In the genomic region with DNA sequence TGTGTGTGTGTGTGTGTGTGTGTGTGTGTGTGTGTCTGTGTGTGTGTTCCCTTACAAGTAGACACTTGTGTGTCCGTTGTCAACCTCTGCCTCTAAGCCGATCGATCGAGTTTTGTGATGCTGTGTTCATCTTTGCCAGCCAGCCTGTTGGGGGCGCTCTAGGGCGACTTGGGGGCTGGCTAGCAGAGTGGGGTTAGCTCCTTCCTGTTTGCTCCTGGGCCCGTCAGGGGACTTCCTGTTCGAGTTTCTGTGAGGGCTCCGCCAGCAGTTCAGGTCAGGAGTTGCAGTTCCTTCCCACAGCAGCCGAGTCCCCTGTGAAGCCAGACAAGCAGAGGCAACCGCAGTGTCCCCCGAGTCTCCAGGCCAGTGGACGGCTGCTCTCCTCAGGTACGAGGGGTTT, we compare ENCODE assay signal across 11 mouse cellular contexts. TPM values are rescaled to one million over a fixed set of nuclear protein-coding genes. Genes with fewer than 3 reads are reported as not detected.
DNase-seq lines count a peak whose midpoint lies in the region; ATAC-seq and TF ChIP-seq lines count a peak whose summit lies in the region.
"Had no signal": no experiment of that assay in that cellular context is flagged by ENCODE, and none has a peak within 500 bp of the region (broad histone marks: within the 10 kb centered on the region; RNA-seq: fewer than 3 reads in every experiment).

No protein-coding gene starts in this region.

- ATAC-seq in forebrain, postnatal 0 days = 0 out of 2 replicates have a peak, but pooled peaks have one; percentile 40
- ATAC-seq in forebrain, embryonic 14.5 days = no peak
- ATAC-seq in midbrain, postnatal 0 days (ENCODE audit: low FRiP score) = no peak
- ATAC-seq in midbrain, embryonic 15.5 days (replicated peaks) = no peak
- ATAC-seq in liver, embryonic 11.5 days (replicated peaks; ENCODE audit: low FRiP score) = no peak; the same call in 1 of the 2 replicates
- no peak for ATAC-seq in cerebellum, adult (ENCODE audit: insufficient number of reproducible peaks, low FRiP score, low TSS enrichment)
- ATAC-seq in activated CD4-positive, CD25-positive, alpha-beta regulatory T cell, adult 4 months = no peak

- TF ChIP-seq CTCF in forebrain, postnatal 0 days (IDR thresholded peaks at IDR 0.05; ENCODE audit: low read depth) = peak; percentile 39
- peak; percentile 40; the same call in 1 of the 2 replicates for TF ChIP-seq CTCF in midbrain, postnatal 0 days (IDR thresholded peaks at IDR 0.05)

- no peaks in the 10 kb centered on the region for H3K27me3 ChIP-seq in forebrain, postnatal 0 days (ENCODE audit: insufficient read depth, low read length)
- H3K27me3 ChIP-seq in forebrain, embryonic 14.5 days (replicated peaks; ENCODE audit: control insufficient read depth, insufficient read depth, low read length) = no peaks in the 10 kb centered on the region
- H3K27me3 ChIP-seq in midbrain, postnatal 0 days (ENCODE audit: insufficient read depth, low read length) = no peaks in the 10 kb centered on the region
- H3K27me3 ChIP-seq in midbrain, embryonic 15.5 days (replicated peaks) = no peaks in the 10 kb centered on the region
- H3K27me3 ChIP-seq in liver, embryonic 11.5 days (replicated peaks; ENCODE audit: control insufficient read depth, insufficient read depth, low read length) = no peaks in the 10 kb centered on the region
- H3K27me3 ChIP-seq: heart, embryonic 13.5 days; limb, embryonic 15.5 days had no signal

- 83% methylated on average over 14 of the region's 14 CpGs for whole genome bisulfite sequencing in forebrain, postnatal 0 days
- 82% methylated on average over 14 of the region's 14 CpGs for WGBS in forebrain, embryonic 14.5 days
- 80% methylated on average over 14 of the region's 14 CpGs for WGBS in midbrain, postnatal 0 days
- WGBS in midbrain, embryonic 15.5 days = 80% methylated on average over 14 of the region's 14 CpGs
- 77% methylated on average over 14 of the region's 14 CpGs for WGBS in liver, embryonic 11.5 days

- no peak for DNase-seq in forebrain, postnatal 0 days
- no peak for DNase-seq in forebrain, embryonic 14.5 days (ENCODE audit: low spot score)
- peak; percentile 31 for DNase-seq in midbrain, postnatal 0 days (ENCODE audit: low spot score)
- DNase-seq in liver, embryonic 11.5 days (ENCODE audit: low spot score) = peak; percentile 39
- peak; percentile 48 for DNase-seq in thymus, postnatal 14 days
- DNase-seq: cerebellum, postnatal 10 days had no signal

- peaks cover 47% of the 10 kb centered on the region for H3K36me3 ChIP-seq in forebrain, postnatal 0 days (ENCODE audit: insufficient read depth)
- H3K36me3 ChIP-seq in forebrain, embryonic 14.5 days (ENCODE audit: control insufficient read depth, insufficient read depth, low read length) = peaks cover 37% of the 10 kb centered on the region
- peaks cover 24% of the 10 kb centered on the region for H3K36me3 ChIP-seq in midbrain, postnatal 0 days (ENCODE audit: insufficient read depth, low read length)
- peaks cover 31% of the 10 kb centered on the region for H3K36me3 ChIP-seq in midbrain, embryonic 15.5 days (replicated peaks)
- H3K36me3 ChIP-seq in liver, embryonic 11.5 days (ENCODE audit: control insufficient read depth, insufficient read depth, low read length) = peaks cover 29% of the 10 kb centered on the region

- H3K9me3 ChIP-seq in forebrain, postnatal 0 days (ENCODE audit: low read length) = no peaks in the 10 kb centered on the region
- no peaks in the 10 kb centered on the region for H3K9me3 ChIP-seq in forebrain, embryonic 14.5 days (replicated peaks; ENCODE audit: control insufficient read depth, low read length)
- H3K9me3 ChIP-seq in midbrain, postnatal 0 days (ENCODE audit: low read length) = no peaks in the 10 kb centered on the region
- H3K9me3 ChIP-seq in midbrain, embryonic 15.5 days = no peaks in the 10 kb centered on the region
- H3K9me3 ChIP-seq in liver, embryonic 11.5 days (ENCODE audit: control insufficient read depth, low read length) = no peaks in the 10 kb centered on the region
- H3K9me3 ChIP-seq: heart, embryonic 13.5 days; limb, embryonic 15.5 days had no signal

- H3K4me1 ChIP-seq in forebrain, postnatal 0 days (ENCODE audit: insufficient read depth) = no peaks in the 10 kb centered on the region
- no peaks in the 10 kb centered on the region for H3K4me1 ChIP-seq in forebrain, embryonic 14.5 days (ENCODE audit: control insufficient read depth, insufficient read depth, low read length)
- H3K4me1 ChIP-seq in midbrain, postnatal 0 days (ENCODE audit: insufficient read depth, low read length) = no peaks in the 10 kb centered on the region
- H3K4me1 ChIP-seq in midbrain, embryonic 15.5 days = no peaks in the 10 kb centered on the region
- no peaks in the 10 kb centered on the region for H3K4me1 ChIP-seq in liver, embryonic 11.5 days (replicated peaks; ENCODE audit: control insufficient read depth, insufficient read depth, low read length)
- H3K4me1 ChIP-seq: limb, embryonic 15.5 days had no signal

- no peak overlapping the region for H3K4me2 ChIP-seq in forebrain, postnatal 0 days (ENCODE audit: low read depth)
- H3K4me2 ChIP-seq in forebrain, embryonic 14.5 days (ENCODE audit: low read length) = no peak overlapping the region
- H3K4me2 ChIP-seq in midbrain, postnatal 0 days (ENCODE audit: low read depth, low read length, poor library complexity, severe bottlenecking) = no peak overlapping the region
- no peak overlapping the region for H3K4me2 ChIP-seq in midbrain, embryonic 15.5 days
- no peak overlapping the region for H3K4me2 ChIP-seq in liver, embryonic 11.5 days
- H3K4me2 ChIP-seq: heart, embryonic 13.5 days; limb, embryonic 15.5 days had no signal

- no peak overlapping the region for H3K4me3 ChIP-seq in forebrain, postnatal 0 days (ENCODE audit: low read depth, low read length)
- H3K4me3 ChIP-seq in forebrain, embryonic 14.5 days (ENCODE audit: low read depth, low read length) = no peak overlapping the region
- H3K4me3 ChIP-seq in midbrain, postnatal 0 days (ENCODE audit: low read depth, low read length) = no peak overlapping the region
- H3K4me3 ChIP-seq in midbrain, embryonic 15.5 days = no peak overlapping the region
- no peak overlapping the region for H3K4me3 ChIP-seq in liver, embryonic 11.5 days (ENCODE audit: low read depth, low read length)
- H3K4me3 ChIP-seq: heart, embryonic 13.5 days; limb, embryonic 15.5 days had no signal

- H3K27ac ChIP-seq in forebrain, postnatal 0 days (ENCODE audit: low read depth, low read length) = no peak overlapping the region
- no peak overlapping the region for H3K27ac ChIP-seq in forebrain, embryonic 14.5 days (ENCODE audit: low read depth, low read length)
- no peak overlapping the region for H3K27ac ChIP-seq in midbrain, postnatal 0 days (ENCODE audit: low read depth, low read length)
- no peak overlapping the region for H3K27ac ChIP-seq in midbrain, embryonic 15.5 days
- H3K27ac ChIP-seq in liver, embryonic 11.5 days (ENCODE audit: low read depth, low read length) = no peak overlapping the region
- H3K27ac ChIP-seq: heart, embryonic 13.5 days; limb, embryonic 15.5 days had no signal

- H3K9ac ChIP-seq in forebrain, postnatal 0 days = no peak overlapping the region
- no peak overlapping the region for H3K9ac ChIP-seq in forebrain, embryonic 14.5 days (ENCODE audit: low read length)
- no peak overlapping the region for H3K9ac ChIP-seq in midbrain, postnatal 0 days (replicated peaks; ENCODE audit: low read length, poor library complexity, severe bottlenecking)
- H3K9ac ChIP-seq in midbrain, embryonic 15.5 days = no peak overlapping the region
- no peak overlapping the region for H3K9ac ChIP-seq in liver, embryonic 11.5 days (ENCODE audit: low read depth, low read length)
- H3K9ac ChIP-seq: heart, embryonic 13.5 days; limb, embryonic 15.5 days had no signal

RNA-seq across cellular contexts. Expression of gene Leo1, which starts 27.0 kb away (rescaled TPM):
- 33.4 and 37.3 TPM in 2 replicates for total RNA-seq in forebrain, postnatal 0 days (2014; rRNA removed)
- 31.4 and 39.8 TPM in 2 replicates for polyA plus RNA-seq in forebrain, postnatal 0 days (2015; fragmentation: Nextera tagmentation; extraction: Ambion mirVana)
- polyA plus RNA-seq in forebrain, embryonic 14.5 days (2014; fragmentation: Nextera tagmentation; extraction: Ambion mirVana) = 34.1 and 39.7 TPM in 2 replicates
- 27.7 and 27.8 TPM in 2 replicates for total RNA-seq in midbrain, postnatal 0 days (2014; rRNA removed)
- 43.0 and 45.0 TPM in 2 replicates for polyA plus RNA-seq in midbrain, postnatal 0 days (2015; fragmentation: Nextera tagmentation; extraction: Ambion mirVana)
- 45.9 and 46.4 TPM in 2 replicates for polyA plus RNA-seq in midbrain, embryonic 15.5 days (2015; fragmentation: Nextera tagmentation; extraction: Ambion mirVana)
- 39.0 and 39.4 TPM in 2 replicates for polyA plus RNA-seq in liver, embryonic 11.5 days (2014; fragmentation: Nextera tagmentation; extraction: Ambion mirVana)
- 10 to 100 TPM; 33.4 to 43.1 TPM for polyA plus RNA-seq in activated CD4-positive, CD25-positive, alpha-beta regulatory T cell, adult 4 months (2017; shearing (Covaris generic))

RNA-seq across cellular contexts. Expression of gene Mapk6, which starts 58.5 kb away (rescaled TPM):
- total RNA-seq in forebrain, postnatal 0 days (2014; rRNA removed) = 121 and 157 TPM in 2 replicates
- 69.5 and 94.2 TPM in 2 replicates for polyA plus RNA-seq in forebrain, postnatal 0 days (2015; fragmentation: Nextera tagmentation; extraction: Ambion mirVana)
- 140 and 141 TPM in 2 replicates for polyA plus RNA-seq in forebrain, embryonic 14.5 days (2014; fragmentation: Nextera tagmentation; extraction: Ambion mirVana)
- 164 and 181 TPM in 2 replicates for total RNA-seq in midbrain, postnatal 0 days (2014; rRNA removed)
- polyA plus RNA-seq in midbrain, postnatal 0 days (2015; fragmentation: Nextera tagmentation; extraction: Ambion mirVana) = 103 and 109 TPM in 2 replicates
- polyA plus RNA-seq in midbrain, embryonic 15.5 days (2015; fragmentation: Nextera tagmentation; extraction: Ambion mirVana) = 155 and 169 TPM in 2 replicates
- 61.0 and 64.4 TPM in 2 replicates for polyA plus RNA-seq in liver, embryonic 11.5 days (2014; fragmentation: Nextera tagmentation; extraction: Ambion mirVana)
- 10 to 100 TPM; 43.5 to 51.0 TPM for polyA plus RNA-seq in activated CD4-positive, CD25-positive, alpha-beta regulatory T cell, adult 4 months (2017; shearing (Covaris generic))

Comparison
In these comparisons a context has a peak if more than half of its experiments do, and no peak if none do; other contexts are left out.
1. DNase-seq: peak in midbrain, postnatal 0 days (single experiment), liver, embryonic 11.5 days (single experiment) and thymus, postnatal 14 days (single experiment); none in forebrain, postnatal 0 days (single experiment) and forebrain, embryonic 14.5 days (single experiment).